Mouse (Mus musculus): ENCODE data around the gene Lipt2. TPM values are rescaled to one million over a fixed set of nuclear protein-coding genes. Genes with fewer than 3 reads are reported as not detected.

Gene Lipt2
- total RNA-seq, 2 experiments from 2014 or later: 6.8 to 7.6 TPM

- DNase-seq: no peak
- intact Hi-C loops (cut with DNase I): no loop called here
Observed at GRCm38 (mm10) chr7:100163506-100163905, 4.4 kb downstream of the Lipt2 start.

GRCm38 (mm10) chr7:100168654-100169053 is 9.6 kb downstream of the Lipt2 start:
- no peak for DNase-seq
- intact Hi-C loops (cut with DNase I): no loop called here

DNA sequence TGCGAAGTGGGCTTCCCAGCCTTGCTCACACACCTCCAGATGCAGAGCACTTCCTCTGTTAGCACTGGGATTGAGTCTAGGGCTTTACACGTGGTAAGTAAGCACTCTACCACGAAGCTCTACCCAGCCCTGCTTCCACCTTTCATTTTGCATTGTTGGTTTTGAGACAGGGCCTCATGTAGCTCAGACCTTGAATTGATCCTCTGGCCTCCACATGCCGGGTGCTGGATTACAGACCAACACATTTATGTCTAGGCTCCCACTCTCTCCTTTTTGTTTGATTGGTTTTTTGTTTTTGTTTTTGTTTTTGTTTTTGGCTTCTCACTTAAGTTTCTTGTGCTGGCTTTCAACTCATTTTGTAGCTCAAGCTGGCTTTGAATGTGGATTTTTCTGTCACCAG is 11.7 kb downstream of the Lipt2 start:
- no peak for DNase-seq
- intact Hi-C loops (cut with DNase I): no loop called here

GRCm38 (mm10) chr7:100176269-100176668 is 17.2 kb downstream of the Lipt2 start, which contains the start of gene Kcne3:
TSS of gene Kcne3 (plus strand) at chr7:100176502.
- no peak for DNase-seq
- intact Hi-C loops (cut with DNase I): no loop called here

DNA sequence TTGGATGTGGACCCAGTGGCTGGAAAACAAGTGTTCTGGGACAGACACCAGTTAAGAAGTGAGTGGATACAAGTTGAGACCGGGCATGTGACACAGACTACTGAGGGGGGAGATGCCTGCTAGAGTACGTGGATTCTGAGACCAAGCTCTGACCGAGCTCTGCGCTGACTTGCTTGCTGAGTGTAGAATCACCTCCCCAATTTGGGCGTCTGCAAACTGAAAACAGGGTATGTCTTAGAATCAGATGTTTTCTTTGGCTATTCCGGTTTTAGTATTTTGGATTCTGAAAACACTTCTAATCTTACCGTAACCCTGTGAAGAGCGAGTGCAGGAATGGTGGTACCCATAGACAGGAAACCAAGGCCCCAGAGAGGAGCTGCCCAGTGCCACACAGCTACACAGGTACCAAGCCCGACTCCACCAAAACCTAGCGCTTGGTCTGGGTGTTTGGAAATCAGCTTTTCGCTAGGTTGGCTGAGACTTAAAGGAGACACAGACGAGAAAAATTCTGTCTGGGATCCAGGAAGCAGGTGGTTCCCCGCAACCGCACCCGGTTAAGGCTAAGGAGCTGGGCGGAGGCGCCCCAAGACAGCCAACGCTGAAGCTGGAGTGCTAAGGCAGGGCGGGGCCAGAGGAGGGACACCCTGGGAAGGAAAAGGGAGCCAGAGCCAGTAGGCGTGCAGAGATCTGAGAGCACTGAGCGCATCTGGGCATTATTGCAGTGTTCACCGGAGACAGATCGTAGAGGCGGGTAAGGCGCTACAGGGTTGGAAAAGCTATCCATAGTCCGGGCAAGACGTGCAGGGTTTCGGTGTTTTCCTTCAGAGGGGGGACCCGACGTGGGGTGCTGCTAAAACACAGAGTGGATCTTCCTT is 19.2 kb downstream of the Lipt2 start:
- intact Hi-C loops (cut with DNase I): no loop called here

DNA sequence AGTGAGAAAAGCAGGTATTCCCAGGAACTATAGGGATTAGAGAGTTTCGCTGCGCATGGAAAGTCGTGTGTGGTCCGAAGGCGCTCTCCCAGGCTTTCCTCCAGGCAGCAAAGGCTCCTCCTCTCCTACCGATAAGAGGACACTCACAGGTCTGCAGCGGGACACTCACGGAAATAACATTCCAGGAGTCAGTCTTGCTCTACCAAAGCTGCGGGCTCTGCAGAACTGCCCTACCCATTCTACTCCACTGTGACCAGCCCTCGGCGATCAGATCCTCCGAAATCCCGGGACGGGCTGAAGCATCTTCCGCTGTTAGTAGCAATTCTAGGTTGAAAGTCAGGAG is 19.8 kb downstream of the Lipt2 start:
- intact Hi-C loops (cut with DNase I): no loop called here
- no peak for DNase-seq

More for the DNA sequence above, 19.2 kb downstream of the Lipt2 start:
- peak; percentile 8 for DNase-seq

DNA sequence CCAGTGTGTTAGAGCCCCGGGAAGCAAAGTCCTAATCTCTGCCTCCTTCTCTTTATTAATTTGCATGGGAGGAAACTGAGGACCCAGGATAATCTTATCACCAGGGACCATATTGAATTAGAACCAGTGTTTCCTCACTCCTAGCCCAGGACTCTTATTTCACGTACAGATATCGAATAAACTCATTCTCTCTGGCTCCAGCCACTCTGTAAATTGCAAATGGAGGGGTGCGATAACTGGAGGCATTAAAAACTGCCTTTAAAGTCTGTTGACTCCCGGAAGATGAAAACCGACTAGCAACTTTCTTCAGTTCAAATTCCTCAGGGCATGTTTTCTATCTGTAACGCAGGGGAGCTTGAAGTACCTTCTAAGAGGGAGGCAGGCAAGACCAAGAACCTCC is 20.3 kb downstream of the Lipt2 start:
- DNase-seq: no peak
- intact Hi-C loops (cut with DNase I): no loop called here

DNA sequence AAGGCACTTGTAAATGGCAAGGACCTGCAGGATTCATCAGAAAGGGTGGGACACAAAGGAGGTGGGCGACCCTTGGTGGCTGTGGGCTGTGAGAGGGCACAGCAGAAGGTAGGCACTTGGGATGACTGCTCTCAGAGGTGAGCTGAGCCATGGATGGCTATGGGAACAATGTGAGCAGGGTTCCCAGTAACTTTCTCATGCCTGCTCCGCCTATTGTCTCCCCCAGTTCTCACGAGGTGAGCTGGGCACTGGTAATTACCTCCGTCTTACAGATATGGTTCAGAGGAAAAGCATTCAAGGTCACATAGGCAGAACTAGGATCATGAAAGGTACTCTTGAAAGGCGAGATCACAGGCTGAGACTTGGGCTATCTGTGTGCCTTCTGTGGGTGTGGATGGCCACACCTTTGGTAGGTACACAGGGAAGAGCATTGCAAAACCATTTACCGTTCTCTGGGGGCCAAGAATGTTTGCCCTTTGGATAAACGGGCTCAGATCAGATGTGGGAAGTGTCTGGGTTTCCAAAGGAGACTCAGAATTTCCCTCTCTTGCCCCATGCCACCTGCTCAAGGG is 20.8 kb downstream of the Lipt2 start:
- intact Hi-C loops (cut with DNase I): loop anchor here (10.0 kb wide), 1 partner anchor 55 kb away; the partner anchor contains the start of gene Pold3
- DNase-seq: no peak

DNA sequence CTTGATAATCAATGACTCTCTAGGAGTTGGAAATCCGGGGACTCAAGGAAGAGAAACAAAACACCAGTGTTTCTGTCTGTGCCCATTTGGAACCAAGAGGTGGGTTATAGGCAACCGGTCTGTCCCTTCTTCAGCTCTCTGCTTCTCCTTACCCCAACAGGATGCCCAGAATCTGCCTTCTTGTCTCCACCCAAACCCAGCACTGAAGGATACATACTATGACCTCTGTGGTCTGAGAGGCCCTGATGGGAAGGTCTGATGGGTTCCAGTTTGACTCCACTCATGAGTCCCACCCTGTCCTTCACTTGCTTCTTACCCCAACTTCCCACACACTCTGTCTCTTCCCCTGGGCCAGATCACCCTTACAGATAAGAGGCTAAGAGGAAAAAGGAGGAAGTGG is 22.1 kb downstream of the Lipt2 start:
- DNase-seq: no peak
- intact Hi-C loops (cut with DNase I): loop anchor here (10.0 kb wide), 1 partner anchor 56 kb away; the partner anchor contains the start of gene Pold3

- DNase-seq: no peak
- intact Hi-C loops (cut with DNase I): loop anchor here (10.0 kb wide), 1 partner anchor 57 kb away; the partner anchor contains the start of gene Pold3
Observed at GRCm38 (mm10) chr7:100181614-100182013, 22.5 kb downstream of the Lipt2 start.

- intact Hi-C loops (cut with DNase I): loop anchor here (10.0 kb wide), 1 partner anchor 58 kb away; the partner anchor contains the start of gene Pold3
- no peak for DNase-seq
Observed at GRCm38 (mm10) chr7:100182388-100182787, 23.3 kb downstream of the Lipt2 start.

- DNase-seq: peak; percentile 53
- intact Hi-C loops (cut with DNase I): loop anchor here (10.0 kb wide), 1 partner anchor 63 kb away; the partner anchor contains the start of gene Pold3
Observed at GRCm38 (mm10) chr7:100187601-100188000, 28.5 kb downstream of the Lipt2 start.

DNA sequence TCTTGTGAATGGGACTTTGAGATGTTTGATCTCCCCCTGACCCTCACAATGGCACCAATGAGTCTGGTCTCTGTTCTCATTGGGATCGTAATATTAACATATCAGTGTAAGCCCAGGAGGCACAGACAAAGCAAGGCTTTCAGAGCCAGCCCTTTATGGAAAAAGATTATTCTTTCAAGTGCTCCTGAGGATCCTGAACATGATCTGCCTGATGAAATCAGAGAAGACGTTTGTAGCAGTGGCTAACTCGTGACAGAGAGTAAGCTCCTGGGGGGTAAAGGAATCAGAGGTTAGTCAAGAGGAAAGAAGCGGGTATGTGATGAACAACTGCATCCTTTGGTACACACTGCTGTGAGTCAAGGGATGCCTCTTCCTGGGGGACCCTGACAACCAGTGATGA is 31.1 kb downstream of the Lipt2 start:
- DNase-seq: no peak
- intact Hi-C loops (cut with DNase I): no loop called here

DNA sequence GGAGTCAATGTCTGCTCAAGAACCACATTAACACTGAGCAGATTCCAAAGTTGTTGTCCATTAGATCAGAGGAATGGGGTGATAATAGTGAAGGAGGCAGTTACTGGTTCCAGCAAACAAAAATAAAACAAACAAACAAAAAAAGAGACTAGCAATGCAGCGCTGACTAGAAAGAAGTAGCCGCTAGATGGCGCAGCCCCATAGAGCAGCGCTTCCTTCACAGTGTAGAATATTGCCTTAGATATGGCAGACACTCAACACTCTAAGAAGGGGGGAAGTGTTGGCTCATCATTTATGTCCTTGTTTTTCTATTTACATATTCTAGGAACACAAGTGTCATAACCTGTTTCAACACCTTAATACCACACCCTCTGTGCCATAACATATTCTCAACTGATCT is 31.7 kb downstream of the Lipt2 start:
- intact Hi-C loops (cut with DNase I): no loop called here
- peak; percentile 78 for DNase-seq

GRCm38 (mm10) chr7:100201191-100201590 is 42.1 kb downstream of the Lipt2 start:
- intact Hi-C loops (cut with DNase I): no loop called here
- no peak for DNase-seq

DNA sequence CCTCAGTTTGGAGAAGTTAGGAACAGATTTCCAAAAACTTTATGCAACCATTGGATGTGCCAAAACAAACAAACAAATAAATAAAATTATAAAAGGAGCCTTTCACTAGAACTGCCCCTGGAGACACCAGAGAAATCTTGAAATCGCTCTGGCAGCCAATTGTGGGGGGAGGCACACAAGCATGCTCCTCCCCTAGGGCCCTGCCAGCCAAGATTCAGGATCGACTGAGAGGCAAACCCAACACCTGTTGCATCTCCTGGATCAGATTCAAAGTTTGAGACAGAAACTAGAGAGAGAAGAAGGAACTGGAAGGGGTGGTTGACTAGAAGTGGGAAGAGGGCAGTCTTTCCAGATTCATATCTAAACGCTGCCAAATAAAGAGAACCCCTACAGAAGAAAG is 44.5 kb downstream of the Lipt2 start:
- peak; percentile 34 for DNase-seq
- intact Hi-C loops (cut with DNase I): no loop called here

GRCm38 (mm10) chr7:100204871-100205270 is 45.8 kb downstream of the Lipt2 start:
- intact Hi-C loops (cut with DNase I): no loop called here
- no peak for DNase-seq

GRCm38 (mm10) chr7:100206144-100206543 is 47.1 kb downstream of the Lipt2 start:
- no peak for DNase-seq
- intact Hi-C loops (cut with DNase I): no loop called here

DNA sequence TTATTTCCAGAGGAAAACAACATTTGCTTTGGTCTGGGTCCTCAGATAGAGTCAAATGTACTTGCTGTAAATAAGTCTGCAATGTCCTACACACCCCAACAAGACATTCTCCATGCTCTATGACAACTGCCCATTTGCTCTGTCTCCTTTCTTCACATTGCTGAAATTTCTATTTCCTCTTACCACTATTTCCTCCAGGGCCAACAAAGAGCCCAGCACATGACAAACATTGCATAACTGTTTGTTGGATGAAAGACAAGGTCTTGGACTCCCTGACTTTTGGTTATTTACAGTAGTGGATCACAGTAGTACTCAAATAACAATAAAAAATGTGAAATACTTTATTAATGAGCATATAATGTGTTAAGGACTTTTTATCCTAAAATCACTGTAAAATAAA is 48.8 kb downstream of the Lipt2 start:
- DNase-seq: no peak
- intact Hi-C loops (cut with DNase I): no loop called here
